8 mouse cellular contexts compared by ENCODE assay signal in the genomic region with DNA sequence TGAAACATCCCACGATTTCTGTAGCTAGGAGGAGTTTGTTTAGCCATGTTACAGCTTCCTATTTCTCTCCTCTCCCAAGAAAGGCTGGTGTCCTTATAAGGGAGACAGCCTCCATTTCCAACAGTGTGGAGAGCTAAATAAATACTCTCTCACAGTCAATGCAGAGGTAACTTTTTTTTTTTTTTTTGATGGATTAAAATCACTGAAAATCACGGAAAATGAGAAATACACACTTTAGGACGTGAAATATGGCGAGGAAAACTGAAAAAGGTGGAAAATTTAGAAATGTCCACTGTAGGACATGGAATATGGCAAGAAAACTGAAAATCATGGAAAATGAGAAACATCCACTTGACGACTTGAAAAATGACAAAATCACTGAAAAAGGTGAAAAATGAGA.
A peak's percentile ranks its signal among the peaks of the same experiment; 100 is the strongest.
DNase-seq lines count a peak whose midpoint lies in the region.
"Not testable (repeated sequence)": the region's sequence is repeated elsewhere in the genome, so short reads cannot be mapped to it uniquely, and the experiment has no call there.

No protein-coding gene starts in this region.

- intact Hi-C loops in heart, postnatal 14 days (cut with DNase I), result not testable (repeated sequence)
- intact Hi-C loops in left cerebral cortex, postnatal 14 days (cut with DNase I), result loop anchor here (10.0 kb wide), 1 partner anchor 115 kb away; no protein-coding TSS in a partner anchor

- DNase-seq in A20 (ENCODE audit: low read depth, low spot score), result peak; percentile 18
- DNase-seq in cerebellum, adult 11 months, result peak; percentile 45
- peak; percentile 42 to 85 for DNase-seq in frontal cortex, postnatal 10 days (ENCODE audit: low spot score in 2 of 2)
- peak; percentile 5 to 23 for DNase-seq in heart, postnatal 14 days
- peak; percentile 72 to 79 for DNase-seq in kidney, postnatal 4 days
- DNase-seq in left cerebral cortex, postnatal 14 days (ENCODE audit: low spot score in 2 of 2), result peak; percentile 12 to 55
- peak; percentile 31 for DNase-seq in ovary, adult 18-20 months (ENCODE audit: low spot score)
- peak; percentile 16 for DNase-seq in thymus, postnatal 14 days

Comparison
In these comparisons a context has a peak if more than half of its experiments do, and no peak if none do; other contexts are left out.
1. Peak in every context shown above with its lines: DNase-seq.
2. DNase-seq: peak in every context shown above with its lines; median percentile 76 in kidney, postnatal 4 days; 64 in frontal cortex, postnatal 10 days; 45 in cerebellum, adult 11 months; 34 in left cerebral cortex, postnatal 14 days; 31 in ovary, adult 18-20 months; 18 in A20; 16 in thymus, postnatal 14 days; 14 in heart, postnatal 14 days.